Mouse (Mus musculus): ENCODE results near the gene Ddn. TPM values are rescaled to one million over a fixed set of nuclear protein-coding genes. Genes with fewer than 3 reads are reported as not detected.

Gene Ddn
- 0.22 TPM in 1 of 2 replicates, not detected in the other for polyA plus RNA-seq (2016; fragmentation: Nextera tagmentation; extraction: Ambion mirVana)

DNA sequence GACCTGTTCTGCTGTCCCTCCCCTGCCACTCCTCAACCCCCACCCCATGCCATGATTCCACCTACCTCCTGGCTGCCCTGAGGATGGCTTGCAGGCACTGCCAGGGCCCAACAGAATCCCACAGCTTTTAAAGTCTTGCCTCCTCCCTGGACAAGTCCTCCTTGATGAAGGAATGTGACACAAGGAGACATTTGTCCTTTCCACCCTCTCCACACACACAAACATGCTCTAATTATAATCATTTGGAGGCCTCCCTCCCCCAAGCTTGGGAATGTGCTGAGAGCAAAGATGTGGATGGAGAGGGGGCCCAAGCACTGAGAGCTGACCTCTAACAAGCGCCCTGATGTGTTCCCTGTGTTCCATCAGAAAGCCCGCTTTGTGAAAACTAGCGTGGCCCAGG lies at the start of gene Ddn:
TSS of gene Ddn (minus strand) at position 101 of the 400 bp plus-strand sequence.
- no peak for ATAC-seq (ENCODE audit: low FRiP score)
- Histone ChIP-seq H3K4me1 (peaks cover 42% of the 10 kb centered on the region), H3K9ac (no peak within 1 kb of the TSS), H3K4me3 (replicated peaks) (peak within 1 kb of the TSS; percentile 42), H3K36me3 (replicated peaks) (peaks cover 22% of the 10 kb centered on the region), H3K4me2 (peak within 1 kb of the TSS; percentile 63), H3K9me3 (no peaks in the 10 kb centered on the region), H3K27ac (no peak within 1 kb of the TSS), H3K27me3 (peaks cover 66% of the 10 kb centered on the region)
- 32% methylated on average over 3 of the region's 3 CpGs for WGBS

DNA sequence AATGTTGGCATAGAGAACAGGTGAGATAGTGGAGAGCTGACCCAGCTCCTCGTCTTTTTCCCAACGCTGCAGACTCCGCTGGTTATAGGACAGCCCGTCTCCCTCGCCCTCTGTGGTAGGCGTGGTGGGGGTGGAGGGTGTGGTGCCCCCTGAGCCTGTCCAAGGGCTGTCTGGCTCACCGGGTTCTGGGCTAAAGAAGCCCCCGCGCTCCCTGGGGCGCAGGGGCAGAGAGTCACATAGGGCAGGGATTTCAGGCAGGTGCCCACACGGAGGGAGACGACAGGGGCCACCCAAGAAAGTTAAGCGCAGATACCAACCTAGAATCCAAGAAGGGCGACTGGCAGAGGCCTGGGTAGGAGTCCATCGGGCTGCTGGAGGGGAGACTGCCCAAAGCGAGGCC lies 44.9 kb upstream of the Ddn start:
- Histone ChIP-seq H3K36me3 (replicated peaks) (peaks cover 99% of the 10 kb centered on the region), H3K4me1 (no peaks in the 10 kb centered on the region), H3K4me3 (replicated peaks) (no peak overlapping the region), H3K9me3 (no peaks in the 10 kb centered on the region), H3K27me3 (no peaks in the 10 kb centered on the region), H3K27ac (no peak overlapping the region), H3K4me2 (no peak overlapping the region), H3K9ac (no peak overlapping the region)
- WGBS, result 93% methylated on average over 16 of the region's 16 CpGs
- ATAC-seq (ENCODE audit: low FRiP score), result no peak

DNA sequence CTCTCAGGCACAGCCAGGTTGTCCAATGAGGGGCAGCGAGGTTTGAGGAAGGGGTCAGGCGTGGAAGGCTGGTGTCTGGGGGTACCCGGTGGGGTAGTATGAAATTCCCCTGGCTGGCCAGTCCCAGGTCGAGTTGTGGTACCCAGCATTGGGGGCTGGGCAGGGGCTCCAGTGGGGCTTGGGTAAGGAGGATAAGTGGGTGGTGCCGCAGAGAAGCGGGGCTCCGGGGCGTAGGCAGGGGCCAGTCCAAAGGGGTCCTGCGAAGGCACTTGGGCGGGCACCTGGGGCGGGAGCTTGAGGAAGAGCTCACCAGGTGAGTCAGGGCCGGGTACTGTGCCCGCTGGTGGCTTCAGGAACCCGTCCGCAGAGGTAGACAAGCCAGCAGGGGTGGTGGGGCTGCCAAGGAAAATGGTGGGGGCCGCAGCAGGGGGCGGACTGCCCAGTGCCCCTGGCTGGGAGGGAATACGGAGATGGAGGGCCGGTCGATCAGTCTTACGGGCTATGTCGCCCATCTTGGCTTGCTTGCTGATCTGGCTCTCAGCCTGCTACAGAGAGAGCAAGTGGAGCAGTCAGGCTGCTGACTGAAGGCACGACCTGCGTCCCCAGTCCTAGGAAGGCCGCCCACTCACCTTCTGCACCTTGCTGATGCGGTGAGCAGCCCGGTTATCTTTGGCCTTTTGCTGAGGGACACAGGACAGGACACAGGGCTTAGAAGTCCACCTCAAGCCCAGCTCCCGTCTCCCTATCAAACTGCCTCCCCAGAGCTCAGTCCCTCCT lies 44.1 kb upstream of the Ddn start:
- Histone ChIP-seq H3K9me3 (no peaks in the 10 kb centered on the region), H3K27ac (no peak overlapping the region), H3K9ac (no peak overlapping the region), H3K4me2 (no peak overlapping the region), H3K4me3 (replicated peaks) (no peak overlapping the region), H3K4me1 (no peaks in the 10 kb centered on the region), H3K27me3 (no peaks in the 10 kb centered on the region), H3K36me3 (replicated peaks) (peaks cover 100% of the 10 kb centered on the region)
- WGBS, result 94% methylated on average over 27 of the region's 28 CpGs
- ATAC-seq (ENCODE audit: low FRiP score), result no peak

DNA sequence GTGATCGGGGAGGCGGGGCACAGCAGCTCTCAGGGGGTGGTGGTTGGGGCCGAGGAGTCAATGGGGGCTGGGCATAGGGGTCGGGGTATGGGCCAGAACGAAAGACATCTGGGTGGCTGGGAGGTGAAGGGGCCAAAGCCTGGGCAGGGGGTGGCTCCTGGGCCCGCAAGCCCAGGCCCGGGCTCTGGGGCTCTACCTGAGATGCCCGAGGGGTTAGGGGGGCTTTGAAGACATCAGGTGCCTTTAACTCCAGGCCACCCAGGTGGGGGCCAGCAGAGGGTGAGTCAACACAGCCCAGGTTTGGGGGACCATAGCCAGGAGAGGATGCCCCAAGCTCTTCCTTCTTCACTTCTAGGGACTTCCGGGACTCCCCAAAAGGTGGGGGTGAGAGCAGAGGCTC lies 43.4 kb upstream of the Ddn start:
- WGBS, result 92% methylated on average over 9 of the region's 9 CpGs
- Histone ChIP-seq H3K36me3 (replicated peaks) (peaks cover 96% of the 10 kb centered on the region), H3K27ac (no peak overlapping the region), H3K4me1 (no peaks in the 10 kb centered on the region), H3K9ac (no peak overlapping the region), H3K9me3 (no peaks in the 10 kb centered on the region), H3K4me2 (no peak overlapping the region), H3K4me3 (replicated peaks) (no peak overlapping the region), H3K27me3 (no peaks in the 10 kb centered on the region)
- no peak for ATAC-seq (ENCODE audit: low FRiP score)

DNA sequence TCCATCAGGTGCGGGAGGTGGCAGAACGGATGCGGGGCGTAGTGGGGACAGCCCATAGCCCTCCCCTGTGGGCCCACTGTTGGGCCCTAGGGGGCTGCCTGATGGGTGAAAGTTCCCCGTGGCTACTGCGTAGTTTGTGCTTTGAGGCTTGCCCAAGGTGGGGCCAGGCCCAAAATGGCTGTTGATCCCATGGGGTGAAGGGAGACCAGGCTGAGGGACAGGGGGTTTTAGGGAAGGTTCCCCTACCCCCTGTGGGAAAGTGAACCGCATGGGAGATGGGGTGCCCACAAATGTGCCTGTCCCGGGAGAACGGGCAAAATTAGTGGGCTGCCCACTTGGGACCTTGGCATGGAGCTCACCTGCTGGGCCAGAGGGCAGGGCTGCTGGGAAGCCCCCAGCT lies 42.8 kb upstream of the Ddn start:
- H3K36me3 ChIP-seq (replicated peaks), result peaks cover 96% of the 10 kb centered on the region
- no peaks in the 10 kb centered on the region for H3K4me1 ChIP-seq
- 93% methylated on average over 9 of the region's 9 CpGs for WGBS

DNA sequence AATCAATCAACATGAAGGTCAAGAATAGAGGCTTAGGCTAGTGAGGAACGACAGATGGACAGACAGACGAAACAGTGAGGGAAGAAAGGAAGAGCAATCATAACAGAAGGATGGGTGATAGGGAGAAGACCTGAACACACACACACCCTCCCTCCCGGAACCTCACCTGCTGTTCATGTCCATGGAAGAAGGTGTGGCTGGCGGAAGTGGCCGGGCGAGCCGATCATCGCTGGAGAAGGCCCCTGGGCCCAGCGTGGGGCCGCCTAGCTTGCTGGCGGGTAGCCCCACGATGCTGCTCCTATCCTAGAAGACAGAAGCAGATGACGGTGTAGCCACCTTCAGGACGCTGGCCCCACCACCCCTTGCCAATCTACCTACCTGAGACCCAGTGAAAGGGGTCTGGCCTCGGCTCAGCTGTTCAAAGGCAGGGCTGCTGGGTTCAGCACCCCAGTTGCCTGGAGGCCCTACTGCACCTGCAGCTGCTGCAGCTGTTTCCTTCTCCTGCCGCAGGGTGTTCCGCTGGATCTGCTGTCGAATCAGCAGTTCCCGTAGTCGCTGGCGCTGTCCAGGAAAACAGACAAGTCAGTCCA lies 42.0 kb upstream of the Ddn start:
- no peaks in the 10 kb centered on the region for H3K27me3 ChIP-seq
- no peak overlapping the region for H3K4me3 ChIP-seq (replicated peaks)
- H3K27ac ChIP-seq, result no peak overlapping the region
- H3K9me3 ChIP-seq, result no peaks in the 10 kb centered on the region
- no peak for ATAC-seq (ENCODE audit: low FRiP score)
- H3K9ac ChIP-seq, result no peak overlapping the region
- no peaks in the 10 kb centered on the region for H3K4me1 ChIP-seq
- peaks cover 96% of the 10 kb centered on the region for H3K36me3 ChIP-seq (replicated peaks)
- 94% methylated on average over 21 of the region's 21 CpGs for WGBS
- H3K4me2 ChIP-seq, result no peak overlapping the region

More for the DNA sequence above, 42.8 kb upstream of the Ddn start:
- H3K9ac ChIP-seq, result no peak overlapping the region
- H3K9me3 ChIP-seq, result no peaks in the 10 kb centered on the region
- no peak for ATAC-seq (ENCODE audit: low FRiP score)
- H3K4me3 ChIP-seq (replicated peaks), result no peak overlapping the region
- no peak overlapping the region for H3K4me2 ChIP-seq
- H3K27ac ChIP-seq, result no peak overlapping the region
- H3K27me3 ChIP-seq, result no peaks in the 10 kb centered on the region

DNA sequence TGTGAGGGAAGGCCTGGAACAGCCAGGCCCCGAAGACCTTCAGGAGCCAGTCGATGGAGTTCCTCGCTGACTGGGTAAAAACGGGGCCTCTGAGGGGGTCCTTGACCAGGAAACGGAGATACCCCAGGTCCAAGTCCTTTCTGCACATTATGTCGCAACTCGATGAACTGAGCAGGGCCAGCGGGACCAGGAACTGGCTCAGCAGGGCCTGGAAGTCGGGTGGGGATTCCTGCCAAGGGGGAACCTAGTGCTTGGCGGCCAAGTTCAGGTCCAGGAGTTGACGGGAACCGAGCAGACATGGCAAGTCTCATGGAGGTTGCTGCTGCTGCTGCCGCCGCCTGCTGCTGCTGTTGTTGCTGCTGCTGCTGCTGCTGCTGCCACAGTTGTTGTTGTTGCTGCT lies 41.4 kb upstream of the Ddn start:
- no peaks in the 10 kb centered on the region for H3K9me3 ChIP-seq
- H3K27ac ChIP-seq, result no peak overlapping the region
- no peaks in the 10 kb centered on the region for H3K4me1 ChIP-seq
- WGBS, result 93% methylated on average over 14 of the region's 14 CpGs
- no peak overlapping the region for H3K4me3 ChIP-seq (replicated peaks)
- no peak overlapping the region for H3K9ac ChIP-seq
- no peaks in the 10 kb centered on the region for H3K27me3 ChIP-seq
- no peak overlapping the region for H3K4me2 ChIP-seq
- ATAC-seq (ENCODE audit: low FRiP score), result no peak
- peaks cover 96% of the 10 kb centered on the region for H3K36me3 ChIP-seq (replicated peaks)

DNA sequence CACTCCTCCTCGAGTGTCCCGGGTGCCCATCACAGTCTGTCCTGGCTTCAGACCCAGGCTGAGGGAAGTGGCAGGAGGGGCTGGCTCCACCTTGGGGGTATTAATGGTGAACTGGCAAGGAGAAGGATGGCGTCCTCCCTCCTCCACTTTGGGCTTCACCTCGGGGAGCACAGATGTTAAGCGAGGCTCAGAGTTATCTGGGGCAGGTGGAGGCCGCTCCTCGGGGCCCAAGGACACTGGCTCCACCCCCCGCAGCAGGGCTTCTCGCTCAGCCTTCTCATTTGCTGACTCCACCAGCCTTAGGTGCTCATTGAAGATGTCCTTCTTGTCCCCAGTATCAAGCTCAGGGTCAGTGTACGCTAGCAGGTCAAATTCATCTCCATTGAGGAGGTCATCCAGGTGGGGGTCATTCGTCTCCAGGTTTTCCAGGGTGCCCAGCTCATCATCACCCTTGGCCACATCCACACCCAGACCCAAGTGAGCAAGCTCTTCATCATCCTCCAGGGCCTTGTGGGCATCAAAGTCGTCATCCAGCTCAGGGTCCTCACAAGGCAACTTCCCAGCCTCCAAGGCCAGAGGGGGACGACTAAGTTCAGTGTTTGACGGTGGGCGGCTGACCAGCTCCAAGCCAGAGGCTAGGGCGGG lies 40.8 kb upstream of the Ddn start:
- ATAC-seq (ENCODE audit: low FRiP score), result no peak
- Histone ChIP-seq H3K4me2 (no peak overlapping the region), H3K27me3 (no peaks in the 10 kb centered on the region), H3K27ac (no peak overlapping the region), H3K9ac (no peak overlapping the region), H3K36me3 (replicated peaks) (peaks cover 96% of the 10 kb centered on the region), H3K9me3 (no peaks in the 10 kb centered on the region), H3K4me3 (replicated peaks) (no peak overlapping the region), H3K4me1 (no peaks in the 10 kb centered on the region)
- WGBS, result 92% methylated on average over 16 of the region's 16 CpGs

DNA sequence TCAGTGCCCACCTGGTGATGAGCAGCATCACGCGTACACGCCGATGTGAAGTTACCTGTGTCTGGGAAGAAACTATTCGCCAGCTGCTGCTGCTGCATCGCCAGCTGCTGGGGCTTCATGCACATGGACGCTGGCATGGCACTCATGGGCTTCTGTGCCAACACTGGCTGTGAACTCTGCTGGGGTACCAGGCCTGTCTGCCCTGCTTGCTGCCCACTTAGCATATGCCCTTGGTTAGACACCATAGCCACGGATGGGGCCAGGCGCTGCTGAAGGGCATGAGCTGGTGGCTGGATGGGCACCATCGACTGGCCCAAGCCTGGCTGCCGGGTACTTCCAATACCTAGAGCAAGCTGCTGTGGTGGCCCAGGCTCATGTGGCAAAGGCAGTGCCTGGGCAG lies 39.9 kb upstream of the Ddn start:
- 96% methylated on average over 11 of the region's 11 CpGs for WGBS
- no peak for ATAC-seq (ENCODE audit: low FRiP score)
- Histone ChIP-seq H3K27me3 (no peaks in the 10 kb centered on the region), H3K9ac (no peak overlapping the region), H3K9me3 (no peaks in the 10 kb centered on the region), H3K4me2 (no peak overlapping the region), H3K4me1 (no peaks in the 10 kb centered on the region), H3K36me3 (replicated peaks) (peaks cover 96% of the 10 kb centered on the region), H3K27ac (no peak overlapping the region), H3K4me3 (replicated peaks) (no peak overlapping the region)

DNA sequence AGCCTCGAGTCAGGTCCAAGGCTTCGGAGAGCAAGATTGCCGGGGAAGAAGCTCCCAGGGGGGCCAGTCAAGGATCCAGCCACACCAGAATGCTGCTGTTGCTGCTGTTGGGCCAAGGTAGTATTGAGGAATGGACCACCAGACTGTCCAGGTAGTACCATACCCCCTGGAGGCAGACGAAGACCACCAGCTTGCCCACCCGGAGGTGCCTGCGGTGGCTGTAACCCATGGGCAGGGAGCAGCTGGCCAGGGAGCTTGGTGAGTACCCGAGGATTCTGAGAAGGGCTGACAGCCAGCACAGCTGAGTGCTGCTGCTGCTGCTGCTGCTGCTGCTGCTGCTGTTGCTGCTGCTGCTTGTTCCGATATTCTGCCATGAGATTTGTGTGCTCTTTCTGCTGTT lies 36.9 kb upstream of the Ddn start:
- Histone ChIP-seq H3K9me3 (no peaks in the 10 kb centered on the region), H3K9ac (no peak overlapping the region), H3K27me3 (no peaks in the 10 kb centered on the region), H3K36me3 (replicated peaks) (peaks cover 96% of the 10 kb centered on the region), H3K27ac (no peak overlapping the region), H3K4me1 (no peaks in the 10 kb centered on the region), H3K4me3 (replicated peaks) (no peak overlapping the region), H3K4me2 (no peak overlapping the region)
- no peak for ATAC-seq (ENCODE audit: low FRiP score)
- 92% methylated on average over 8 of the region's 8 CpGs for WGBS

DNA sequence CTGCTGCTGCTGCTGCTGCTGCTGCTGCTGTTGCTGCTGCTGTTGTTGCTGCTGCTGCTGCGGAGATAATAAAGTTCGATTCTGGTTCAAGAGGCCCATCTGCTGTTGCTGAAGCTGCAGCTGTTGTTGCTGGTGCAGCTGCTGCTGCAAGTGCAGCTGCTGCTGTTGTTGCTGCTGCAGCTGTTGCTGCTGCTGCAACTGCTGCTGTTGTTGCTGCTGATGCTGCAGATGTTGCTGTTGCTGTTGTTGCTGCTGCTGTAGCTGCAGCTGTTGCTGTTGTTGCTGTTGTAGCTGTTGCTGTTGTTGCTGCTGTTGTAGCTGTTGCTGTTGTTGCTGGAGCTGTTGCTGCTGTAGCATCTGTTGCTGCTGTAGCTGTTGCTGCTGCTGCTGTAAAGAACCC lies 35.9 kb upstream of the Ddn start:
- H3K27ac ChIP-seq, result no peak overlapping the region
- no peak overlapping the region for H3K4me2 ChIP-seq
- peaks cover 96% of the 10 kb centered on the region for H3K36me3 ChIP-seq (replicated peaks)
- H3K9me3 ChIP-seq, result no peaks in the 10 kb centered on the region
- H3K4me3 ChIP-seq (replicated peaks), result no peak overlapping the region
- H3K9ac ChIP-seq, result no peak overlapping the region
- H3K27me3 ChIP-seq, result no peaks in the 10 kb centered on the region
- no peak for ATAC-seq (ENCODE audit: low FRiP score)
- no peaks in the 10 kb centered on the region for H3K4me1 ChIP-seq
- 93% methylated on average over 2 of the region's 2 CpGs for WGBS

DNA sequence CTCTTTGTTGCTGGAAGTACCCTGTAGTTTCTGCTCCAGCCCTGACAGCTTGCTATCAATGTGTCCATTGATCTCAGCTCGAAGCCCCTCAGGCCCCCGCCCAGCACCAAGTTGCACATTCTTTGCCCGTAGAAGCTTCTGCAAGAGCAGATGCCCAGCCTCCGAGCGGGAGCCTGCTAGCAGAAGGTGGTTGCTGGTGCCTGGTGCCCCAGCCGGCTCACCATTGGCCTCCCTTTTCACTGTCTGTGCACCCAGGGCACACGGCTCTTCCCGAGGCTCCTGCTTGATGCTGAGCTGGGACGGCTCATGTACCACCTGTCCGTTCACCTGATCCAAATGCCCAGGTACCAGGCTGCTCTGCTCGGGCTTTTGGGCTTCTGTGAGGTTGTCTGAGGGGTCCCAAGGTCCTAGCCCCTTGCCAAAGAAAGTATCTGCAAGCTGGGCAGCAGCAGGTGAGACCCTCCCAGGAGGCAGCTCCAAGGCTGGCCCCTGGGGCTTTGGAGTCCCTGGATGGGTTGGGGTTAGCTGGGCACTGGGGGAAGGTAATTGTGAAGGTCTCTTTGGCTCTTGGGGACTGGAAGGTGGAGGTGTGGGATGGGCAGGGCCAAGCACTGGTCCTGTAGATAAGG lies 34.4 kb upstream of the Ddn start:
- Histone ChIP-seq H3K4me3 (replicated peaks) (no peak overlapping the region), H3K9ac (no peak overlapping the region), H3K36me3 (replicated peaks) (peaks cover 96% of the 10 kb centered on the region), H3K4me1 (no peaks in the 10 kb centered on the region), H3K4me2 (no peak overlapping the region), H3K27me3 (no peaks in the 10 kb centered on the region), H3K27ac (no peak overlapping the region), H3K9me3 (no peaks in the 10 kb centered on the region)
- 92% methylated on average over 11 of the region's 11 CpGs for WGBS
- no peak for ATAC-seq (ENCODE audit: low FRiP score)
